Mouse (Mus musculus): ENCODE measurements at regions not wholly inside any gene's neighbourhood (a gene's known extent, or its start where the extent isn't known, plus 50 kb on each side); places are given as distances from the start of the nearest gene placed in this dataset.

DNA sequence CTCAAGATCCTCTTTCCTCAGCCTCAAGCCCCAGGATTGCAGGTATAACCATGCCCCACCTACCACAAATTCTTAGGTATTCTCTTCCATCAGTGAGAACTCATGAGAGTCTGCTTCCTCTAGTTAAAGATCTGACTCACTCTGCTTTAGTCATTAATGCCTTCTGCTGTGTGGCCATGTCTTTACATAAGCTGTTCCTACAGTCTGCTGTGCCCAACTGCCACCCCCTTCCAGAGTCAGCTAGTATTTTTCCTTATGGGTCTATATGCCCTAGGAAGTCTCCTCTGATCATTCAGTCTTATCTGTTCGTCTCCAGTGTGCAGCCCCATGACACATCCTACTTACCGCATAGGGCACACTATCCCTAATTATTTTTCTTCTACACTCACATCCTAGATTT, 126.2 kb upstream of the Adra1d start:
- no peak for TF ChIP-seq POLR2A (IDR thresholded peaks at IDR 0.05; ENCODE audit: low read depth, low read length)
- no peak for TF ChIP-seq CTCF (conservative IDR thresholded peaks at IDR 0.05; ENCODE audit: insufficient read depth, insufficient read length, low read depth, low read length)
